Mouse (Mus musculus) left cerebral cortex, postnatal 14 days (tissue): Measurements from ENCODE around the gene Fat2. TPM values are rescaled to one million over a fixed set of nuclear protein-coding genes. Genes with fewer than 3 reads are reported as not detected.

Experiments
- DNase-seq, 2 experiments: peaks; one replicate each; pipeline ENCODE4 v3.0.0; 2021 to 2022; ENCODE audit warnings: low spot score in 2 of 2, mixed read lengths in 1 of 2
- intact Hi-C: fragments of 180-260 bp; cut with DNase I; formaldehyde crosslinking; loops from one replicate; pipeline ENCODE4 v1.15.1; 2025
- total RNA-seq, 2 experiments: library from RNA; stranded (reverse); gene quantifications; 2 replicates each; pipeline ENCODE4 v1.2.3; 2021

Gene Fat2
- total RNA-seq, 2 experiments from 2014 or later, result 0.51 to 1.3 TPM

- no peak for DNase-seq
- intact Hi-C loops, result no loop called here
Observed at GRCm38 (mm10) chr11:55209626-55210353, 126.6 kb downstream of the Fat2 start.

- DNase-seq, result no peak
- intact Hi-C loops, result no loop called here
Observed at GRCm38 (mm10) chr11:55209032-55209431, 127.3 kb downstream of the Fat2 start.

GRCm38 (mm10) chr11:55208001-55208690 lies 128.2 kb downstream of the Fat2 start:
- DNase-seq, result peak in 1 of 2 experiments; percentile 18
- intact Hi-C loops, result no loop called here

GRCm38 (mm10) chr11:55204602-55205001 lies 131.8 kb downstream of the Fat2 start:
- intact Hi-C loops, result loop anchor here (1.0 to 5.0 kb wide), 4 partner anchors 33 to 243 kb away; no protein-coding TSS in a partner anchor
- peak in 1 of 2 experiments; percentile 33 for DNase-seq

GRCm38 (mm10) chr11:55204159-55204596 lies 132.2 kb downstream of the Fat2 start, which contains the start of gene Slc36a1:
Gene Slc36a1 (plus strand): TSS chr11:55204350.
- intact Hi-C loops, result loop anchor here (1.0 to 5.0 kb wide), 4 partner anchors 33 to 243 kb away; no protein-coding TSS in a partner anchor

More at GRCm38 (mm10) chr11:55204159-55204596, 132.2 kb downstream of the Fat2 start, which contains the start of gene Slc36a1:
- peak; percentile 93 to 97 for DNase-seq

Other genes with a start within 250 kb of the Fat2 start
- gene Gm2a, start 238.4 kb downstream of the Fat2 start, total RNA-seq, result 10 to 100 TPM; 48.6 to 49.2 TPM
- gene Slc36a3, start 184.9 kb downstream of the Fat2 start, total RNA-seq, result not detected
- under 1 TPM; 0.26 to 0.42 TPM for gene Slc36a2, start 151.5 kb downstream of the Fat2 start, total RNA-seq
- gene Slc36a1, start 132.2 kb downstream of the Fat2 start, total RNA-seq, result 10 to 100 TPM; 71.8 to 77.3 TPM
- gene Sparc, start 86.6 kb upstream of the Fat2 start, total RNA-seq, result 100 to 1,000 TPM; 371 to 390 TPM
- gene Atox1, start 124.7 kb upstream of the Fat2 start, total RNA-seq, result 100 to 1,000 TPM; 123 to 140 TPM
- 10 to 100 TPM; 38.1 to 38.8 TPM for gene G3bp1, start 133.1 kb upstream of the Fat2 start, total RNA-seq